Mouse (Mus musculus): ENCODE measurements around the gene Gm19684. TPM values are rescaled to one million over a fixed set of nuclear protein-coding genes. Genes with fewer than 3 reads are reported as not detected.
A peak's percentile ranks its signal among the peaks of the same experiment; 100 is the strongest.
"Not testable (repeated sequence)": the region's sequence is repeated elsewhere in the genome, so short reads cannot be mapped to it uniquely, and the experiment has no call there.

Gene Gm19684
- polyA plus RNA-seq, 1 experiment from 2014 or later, result not detected

GRCm38 (mm10) chr17:36110129-36110528 lies 11.3 kb upstream of the Gm19684 start:
- H3K27ac ChIP-seq (replicated peaks); H3K9ac ChIP-seq (replicated peaks); H3K4me3 ChIP-seq (replicated peaks); H3K9me3 ChIP-seq (replicated peaks); H3K36me3 ChIP-seq; ATAC-seq (ENCODE audit: low FRiP score): not testable (repeated sequence)
- peaks cover 25% of the 10 kb centered on the region for H3K27me3 ChIP-seq (replicated peaks)
- peaks cover 11% of the 10 kb centered on the region for H3K4me1 ChIP-seq
- 66% methylated on average over 3 of the region's 3 CpGs for WGBS
- H3K4me2 ChIP-seq, result peak overlapping the region; percentile 91; the same call in 1 of the 2 replicates

GRCm38 (mm10) chr17:36110641-36111509 lies 10.6 kb upstream of the Gm19684 start:
- Histone ChIP-seq H3K9ac (replicated peaks) (peak overlapping the region; percentile 36), H3K4me2 (peak overlapping the region; percentile 91), H3K27me3 (replicated peaks) (peaks cover 25% of the 10 kb centered on the region), H3K4me1 (peaks cover 11% of the 10 kb centered on the region), H3K4me3 (replicated peaks) (peak overlapping the region; percentile 43)
- not testable (repeated sequence) for H3K27ac ChIP-seq (replicated peaks); H3K36me3 ChIP-seq; H3K9me3 ChIP-seq (replicated peaks)
- peak; percentile 76 for ATAC-seq (ENCODE audit: low FRiP score)
- 1% methylated on average over 57 of the region's 57 CpGs for WGBS

- 2% methylated on average over 10 of the region's 10 CpGs for WGBS
- not testable (repeated sequence) for H3K27ac ChIP-seq (replicated peaks); H3K9me3 ChIP-seq (replicated peaks); H3K36me3 ChIP-seq
- peak; percentile 34 for ATAC-seq (ENCODE audit: low FRiP score)
- Histone ChIP-seq H3K27me3 (replicated peaks) (peaks cover 25% of the 10 kb centered on the region), H3K4me2 (peak overlapping the region; percentile 91), H3K9ac (replicated peaks) (peak overlapping the region; percentile 36), H3K4me3 (replicated peaks) (peak overlapping the region; percentile 43), H3K4me1 (peaks cover 11% of the 10 kb centered on the region)
These were observed 10.0 kb upstream of the Gm19684 start for GRCm38 (mm10) chr17:36111510-36111868.

- H3K9ac ChIP-seq (replicated peaks); H3K4me2 ChIP-seq; H3K9me3 ChIP-seq (replicated peaks); H3K36me3 ChIP-seq; ATAC-seq (ENCODE audit: low FRiP score); H3K27ac ChIP-seq (replicated peaks); H3K4me3 ChIP-seq (replicated peaks): not testable (repeated sequence)
- peaks cover 11% of the 10 kb centered on the region for H3K4me1 ChIP-seq
- 21% methylated on average over 6 of the region's 6 CpGs for WGBS
- peaks cover 30% of the 10 kb centered on the region for H3K27me3 ChIP-seq (replicated peaks)
These were observed 7.4 kb upstream of the Gm19684 start for GRCm38 (mm10) chr17:36113979-36114593.

GRCm38 (mm10) chr17:36116545-36116944 lies 4.9 kb upstream of the Gm19684 start:
- not testable (repeated sequence) for H3K9ac ChIP-seq (replicated peaks); H3K4me1 ChIP-seq; H3K4me3 ChIP-seq (replicated peaks); H3K4me2 ChIP-seq; H3K9me3 ChIP-seq (replicated peaks); H3K27ac ChIP-seq (replicated peaks); H3K36me3 ChIP-seq; ATAC-seq (ENCODE audit: low FRiP score)
- 22% methylated on average over 3 of the region's 3 CpGs for WGBS
- H3K27me3 ChIP-seq (replicated peaks), result peaks cover 24% of the 10 kb centered on the region

- H3K4me3 ChIP-seq (replicated peaks); H3K4me1 ChIP-seq; H3K9ac ChIP-seq (replicated peaks); H3K36me3 ChIP-seq; H3K9me3 ChIP-seq (replicated peaks); H3K27ac ChIP-seq (replicated peaks): not testable (repeated sequence)
- WGBS, result 23% methylated on average over 18 of the region's 18 CpGs
- H3K4me2 ChIP-seq, result peak overlapping the region; percentile 47
- peak; percentile 45; the same call in 1 of the 2 replicates for ATAC-seq (ENCODE audit: low FRiP score)
- H3K27me3 ChIP-seq (replicated peaks), result peaks cover 31% of the 10 kb centered on the region
These were observed 639 bp upstream of the Gm19684 start for GRCm38 (mm10) chr17:36120839-36121238.

- not testable (repeated sequence) for H3K36me3 ChIP-seq; H3K4me2 ChIP-seq; H3K27ac ChIP-seq (replicated peaks); H3K9ac ChIP-seq (replicated peaks); H3K4me3 ChIP-seq (replicated peaks); H3K4me1 ChIP-seq; H3K9me3 ChIP-seq (replicated peaks); ATAC-seq (ENCODE audit: low FRiP score)
- H3K27me3 ChIP-seq (replicated peaks), result peaks cover 27% of the 10 kb centered on the region
- WGBS, result 84% methylated on average over 3 of the region's 3 CpGs
These were observed 2.6 kb downstream of the Gm19684 start for GRCm38 (mm10) chr17:36124111-36124510.

- not testable (repeated sequence) for H3K4me2 ChIP-seq; H3K36me3 ChIP-seq; ATAC-seq (ENCODE audit: low FRiP score); H3K9ac ChIP-seq (replicated peaks); H3K4me3 ChIP-seq (replicated peaks); H3K9me3 ChIP-seq (replicated peaks); H3K27ac ChIP-seq (replicated peaks); H3K4me1 ChIP-seq
- peaks cover 13% of the 10 kb centered on the region for H3K27me3 ChIP-seq (replicated peaks)
- WGBS, result 68% methylated on average over 11 of the region's 13 CpGs
These were observed 7.0 kb downstream of the Gm19684 start for GRCm38 (mm10) chr17:36128525-36128924.

GRCm38 (mm10) chr17:36128968-36129817 lies 7.7 kb downstream of the Gm19684 start, which contains the start of gene Gm7030:
Gene Gm7030 (minus strand): TSS chr17:36129425.
- H3K4me1 ChIP-seq; H3K4me3 ChIP-seq (replicated peaks); H3K27ac ChIP-seq (replicated peaks); ATAC-seq (ENCODE audit: low FRiP score); H3K9me3 ChIP-seq (replicated peaks); H3K4me2 ChIP-seq; H3K9ac ChIP-seq (replicated peaks); H3K36me3 ChIP-seq: not testable (repeated sequence)
- 24% methylated on average over 27 of the region's 28 CpGs for WGBS
- H3K27me3 ChIP-seq (replicated peaks), result peaks cover 15% of the 10 kb centered on the region

GRCm38 (mm10) chr17:36131516-36132265 lies 10.2 kb downstream of the Gm19684 start:
- Histone ChIP-seq H3K27ac (replicated peaks) (no peak overlapping the region), H3K9me3 (replicated peaks) (no peaks in the 10 kb centered on the region), H3K36me3 (no peaks in the 10 kb centered on the region), H3K4me1 (no peaks in the 10 kb centered on the region), H3K9ac (replicated peaks) (no peak overlapping the region), H3K4me3 (replicated peaks) (no peak overlapping the region), H3K4me2 (no peak overlapping the region), H3K27me3 (replicated peaks) (peaks cover 22% of the 10 kb centered on the region)
- 77% methylated on average over 5 of the region's 5 CpGs for WGBS
- ATAC-seq (ENCODE audit: low FRiP score), result no peak

All from neural tube, embryonic 15.5 days (tissue).